Mouse (Mus musculus): ENCODE measurements around the gene Gm27021. TPM values are rescaled to one million over a fixed set of nuclear protein-coding genes. Genes with fewer than 3 reads are reported as not detected.

The Gm27021 gene
- polyA plus RNA-seq, 1 experiment from 2014 or later: 4.7 TPM

DNA sequence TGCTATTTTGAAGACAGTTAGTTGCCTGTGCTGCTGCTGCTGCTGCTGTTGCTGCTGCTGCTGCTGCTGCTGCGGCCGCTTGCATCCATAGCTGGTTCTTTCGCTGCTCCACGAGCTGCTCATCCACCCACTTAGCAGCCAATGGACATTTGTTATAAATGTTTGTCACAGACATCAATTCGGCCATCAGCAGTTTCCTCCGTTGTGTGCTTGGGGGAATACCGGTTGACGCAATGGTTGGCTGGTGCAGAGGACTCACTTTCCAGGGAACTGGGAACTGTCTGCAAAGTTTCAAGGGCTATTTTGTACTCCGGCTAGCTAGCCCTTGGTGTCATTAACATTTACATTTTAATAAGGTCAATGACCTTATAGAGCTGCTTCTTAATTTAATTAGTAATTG lies 36.3 kb upstream of the Gm27021 start:
- no peak for TF ChIP-seq EP300 (optimal IDR thresholded peaks at IDR 0.05)
- DNase-seq (ENCODE audit: low spot score): no peak
- WGBS: 43% methylated on average over 9 of the region's 9 CpGs
- no peak overlapping the region for H3K4me3 ChIP-seq (ENCODE audit: low read depth, low read length)
- no peaks in the 10 kb centered on the region for H3K27me3 ChIP-seq (ENCODE audit: control insufficient read depth, insufficient read depth, low read length)
- no peak overlapping the region for H3K9ac ChIP-seq (ENCODE audit: low read length)
- H3K9me3 ChIP-seq (ENCODE audit: control insufficient read depth, low read length): no peaks in the 10 kb centered on the region
- no peak overlapping the region for H3K4me2 ChIP-seq (replicated peaks; ENCODE audit: low read depth)
- no peak for ATAC-seq (ENCODE audit: low FRiP score, low TSS enrichment)
- no peaks in the 10 kb centered on the region for H3K4me1 ChIP-seq (replicated peaks; ENCODE audit: control insufficient read depth, insufficient read depth)
- H3K27ac ChIP-seq (replicated peaks): no peak overlapping the region
- H3K36me3 ChIP-seq (ENCODE audit: control insufficient read depth, insufficient read depth, low read length): no peaks in the 10 kb centered on the region

- ATAC-seq (ENCODE audit: low FRiP score, low TSS enrichment): peak; percentile 80
- H3K27me3 ChIP-seq (ENCODE audit: control insufficient read depth, insufficient read depth, low read length): no peaks in the 10 kb centered on the region
- DNase-seq (ENCODE audit: low spot score): peak; percentile 81
- H3K27ac ChIP-seq (replicated peaks): no peak overlapping the region
- H3K36me3 ChIP-seq (ENCODE audit: control insufficient read depth, insufficient read depth, low read length): no peaks in the 10 kb centered on the region
- H3K4me2 ChIP-seq (replicated peaks; ENCODE audit: low read depth): no peak overlapping the region
- H3K4me3 ChIP-seq (ENCODE audit: low read depth, low read length): no peak overlapping the region
- no peak overlapping the region for H3K9ac ChIP-seq (ENCODE audit: low read length)
- WGBS: 52% methylated on average over 19 of the region's 19 CpGs
- TF ChIP-seq CTCF (IDR thresholded peaks at IDR 0.05; ENCODE audit: low read depth): no peak
- no peak for TF ChIP-seq EP300 (optimal IDR thresholded peaks at IDR 0.05)
- no peaks in the 10 kb centered on the region for H3K9me3 ChIP-seq (ENCODE audit: control insufficient read depth, low read length)
- H3K4me1 ChIP-seq (replicated peaks; ENCODE audit: control insufficient read depth, insufficient read depth): 0 out of 2 replicates have a peak, but pooled peaks cover 3% of the 10 kb centered on the region
Measured at GRCm38 (mm10) chr8:120701758-120702465, 34.0 kb upstream of the Gm27021 start.

DNA sequence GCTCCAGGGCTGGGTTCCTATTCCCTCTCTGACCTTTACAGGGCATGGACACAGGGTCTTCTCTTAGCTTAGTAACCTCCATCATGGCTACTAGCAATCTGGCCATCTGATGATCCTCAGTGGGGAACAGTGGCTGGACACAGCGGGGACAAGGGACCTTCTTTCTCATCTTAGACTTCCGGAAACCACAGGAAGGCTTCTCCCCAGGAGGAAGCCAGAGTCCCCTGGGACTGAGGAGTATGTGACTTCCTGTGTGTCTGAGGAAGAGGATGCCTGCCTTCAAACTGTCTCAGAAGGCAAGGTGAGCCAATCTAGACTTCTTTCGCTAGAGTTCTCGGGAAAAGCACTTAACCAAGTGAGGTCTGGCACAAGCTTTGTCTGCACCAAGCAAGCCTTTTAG lies 32.2 kb upstream of the Gm27021 start:
- ATAC-seq (ENCODE audit: low FRiP score, low TSS enrichment) (no peak), DNase-seq (ENCODE audit: low spot score) (no peak)
- WGBS: 81% methylated on average over 4 of the region's 4 CpGs
- Histone ChIP-seq H3K4me3 (ENCODE audit: low read depth, low read length) (no peak overlapping the region), H3K36me3 (ENCODE audit: control insufficient read depth, insufficient read depth, low read length) (no peaks in the 10 kb centered on the region), H3K27me3 (ENCODE audit: control insufficient read depth, insufficient read depth, low read length) (no peaks in the 10 kb centered on the region), H3K27ac (replicated peaks) (no peak overlapping the region), H3K9ac (ENCODE audit: low read length) (no peak overlapping the region), H3K9me3 (ENCODE audit: control insufficient read depth, low read length) (no peaks in the 10 kb centered on the region), H3K4me1 (replicated peaks; ENCODE audit: control insufficient read depth, insufficient read depth) (0 out of 2 replicates have a peak, but pooled peaks cover 7% of the 10 kb centered on the region), H3K4me2 (replicated peaks; ENCODE audit: low read depth) (no peak overlapping the region)
- TF ChIP-seq CTCF (IDR thresholded peaks at IDR 0.05; ENCODE audit: low read depth): no peak
- no peak for TF ChIP-seq EP300 (optimal IDR thresholded peaks at IDR 0.05)

DNA sequence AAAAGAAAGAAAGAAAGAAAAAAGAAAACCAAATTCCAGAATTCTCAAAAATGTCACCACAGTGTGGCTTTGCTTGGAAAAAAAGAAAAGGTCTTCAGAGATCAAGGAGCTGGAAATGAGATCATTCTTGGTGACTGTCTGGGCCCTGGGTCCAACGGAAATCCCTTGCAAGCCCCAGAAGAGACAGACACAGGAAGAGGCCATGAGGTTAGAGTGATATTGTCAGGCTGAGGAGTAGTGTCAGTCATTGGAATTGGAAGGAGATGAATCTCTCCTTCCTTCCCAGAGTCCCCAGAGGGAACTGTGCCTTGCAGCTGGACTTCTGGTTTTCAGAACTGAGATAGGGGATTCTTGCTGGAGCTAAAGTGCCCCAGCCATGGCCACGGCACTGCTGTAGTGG lies 31.7 kb upstream of the Gm27021 start:
- TF ChIP-seq CTCF (IDR thresholded peaks at IDR 0.05; ENCODE audit: low read depth): no peak
- no peak for TF ChIP-seq EP300 (optimal IDR thresholded peaks at IDR 0.05)

GRCm38 (mm10) chr8:120699079-120699478 lies 31.2 kb upstream of the Gm27021 start:
- no peaks in the 10 kb centered on the region for H3K27me3 ChIP-seq (ENCODE audit: control insufficient read depth, insufficient read depth, low read length)
- H3K4me1 ChIP-seq (replicated peaks; ENCODE audit: control insufficient read depth, insufficient read depth): 0 out of 2 replicates have a peak, but pooled peaks cover 7% of the 10 kb centered on the region
- H3K27ac ChIP-seq (replicated peaks): peak overlapping the region; percentile 35; the same call in 1 of the 2 replicates
- no peaks in the 10 kb centered on the region for H3K9me3 ChIP-seq (ENCODE audit: control insufficient read depth, low read length)
- no peak overlapping the region for H3K9ac ChIP-seq (ENCODE audit: low read length)
- DNase-seq (ENCODE audit: low spot score): no peak
- H3K4me3 ChIP-seq (ENCODE audit: low read depth, low read length): no peak overlapping the region
- no peak for TF ChIP-seq EP300 (optimal IDR thresholded peaks at IDR 0.05)
- no peak for TF ChIP-seq CTCF (IDR thresholded peaks at IDR 0.05; ENCODE audit: low read depth)
- no peak overlapping the region for H3K4me2 ChIP-seq (replicated peaks; ENCODE audit: low read depth)
- ATAC-seq (ENCODE audit: low FRiP score, low TSS enrichment): no peak
- 52% methylated on average over 6 of the region's 6 CpGs for WGBS
- H3K36me3 ChIP-seq (ENCODE audit: control insufficient read depth, insufficient read depth, low read length): no peaks in the 10 kb centered on the region

More for the DNA sequence above, 31.7 kb upstream of the Gm27021 start:
- Histone ChIP-seq H3K27ac (replicated peaks) (no peak overlapping the region), H3K27me3 (ENCODE audit: control insufficient read depth, insufficient read depth, low read length) (no peaks in the 10 kb centered on the region), H3K4me1 (replicated peaks; ENCODE audit: control insufficient read depth, insufficient read depth) (0 out of 2 replicates have a peak, but pooled peaks cover 7% of the 10 kb centered on the region), H3K9ac (ENCODE audit: low read length) (no peak overlapping the region), H3K36me3 (ENCODE audit: control insufficient read depth, insufficient read depth, low read length) (no peaks in the 10 kb centered on the region), H3K4me3 (ENCODE audit: low read depth, low read length) (no peak overlapping the region), H3K9me3 (ENCODE audit: control insufficient read depth, low read length) (no peaks in the 10 kb centered on the region), H3K4me2 (replicated peaks; ENCODE audit: low read depth) (no peak overlapping the region)
- 70% methylated on average over 2 of the region's 2 CpGs for WGBS
- no peak for ATAC-seq (ENCODE audit: low FRiP score, low TSS enrichment)
- no peak for DNase-seq (ENCODE audit: low spot score)

GRCm38 (mm10) chr8:120698426-120698825 lies 30.5 kb upstream of the Gm27021 start:
- TF ChIP-seq EP300 (optimal IDR thresholded peaks at IDR 0.05): no peak
- TF ChIP-seq CTCF (IDR thresholded peaks at IDR 0.05; ENCODE audit: low read depth): no peak
- WGBS: 65% methylated on average over 7 of the region's 7 CpGs

More at GRCm38 (mm10) chr8:120698426-120698825, 30.5 kb upstream of the Gm27021 start:
- Histone ChIP-seq H3K9ac (ENCODE audit: low read length) (no peak overlapping the region), H3K4me3 (ENCODE audit: low read depth, low read length) (no peak overlapping the region), H3K9me3 (ENCODE audit: control insufficient read depth, low read length) (no peaks in the 10 kb centered on the region), H3K27me3 (ENCODE audit: control insufficient read depth, insufficient read depth, low read length) (no peaks in the 10 kb centered on the region), H3K4me1 (replicated peaks; ENCODE audit: control insufficient read depth, insufficient read depth) (0 out of 2 replicates have a peak, but pooled peaks cover 7% of the 10 kb centered on the region), H3K36me3 (ENCODE audit: control insufficient read depth, insufficient read depth, low read length) (no peaks in the 10 kb centered on the region), H3K4me2 (replicated peaks; ENCODE audit: low read depth) (no peak overlapping the region), H3K27ac (replicated peaks) (peak overlapping the region; percentile 35)
- DNase-seq (ENCODE audit: low spot score) (no peak), ATAC-seq (ENCODE audit: low FRiP score, low TSS enrichment) (no peak)

Measured in stomach, postnatal 0 days (tissue).